Mouse (Mus musculus): ENCODE measurements around the gene Gucy2f. TPM values are rescaled to one million over a fixed set of nuclear protein-coding genes. Genes with fewer than 3 reads are reported as not detected.

Gucy2f gene
- not detected for polyA plus RNA-seq (2015; fragmentation: Illumina TruSeq; extraction: RNeasy Lipid Tissue Mini Kit (QIAGEN cat#74804); ENCODE audit: insufficient read depth, low read depth, low replicate concordance)

GRCm38 (mm10) chrX:142196831-142197230, at the start of gene Gucy2f:
Gene Gucy2f (minus strand): TSS chrX:142196931.

GRCm38 (mm10) chrX:142226542-142226941, 29.8 kb upstream of the Gucy2f start, which contains the start of gene Nxt2:
Gene Nxt2 (plus strand): TSS chrX:142226770.

Other genes starting within 250 kb of the Gucy2f start
- 2.8 TPM for gene Nxt2, start 29.8 kb upstream of the Gucy2f start, polyA plus RNA-seq (2015; fragmentation: Illumina TruSeq; extraction: RNeasy Lipid Tissue Mini Kit (QIAGEN cat#74804); ENCODE audit: insufficient read depth, low read depth, low replicate concordance)
- not detected for gene Kcne1l, start 109.4 kb upstream of the Gucy2f start, polyA plus RNA-seq (2015; fragmentation: Illumina TruSeq; extraction: RNeasy Lipid Tissue Mini Kit (QIAGEN cat#74804); ENCODE audit: insufficient read depth, low read depth, low replicate concordance)
- gene Acsl4, start 193.6 kb upstream of the Gucy2f start, polyA plus RNA-seq (2015; fragmentation: Illumina TruSeq; extraction: RNeasy Lipid Tissue Mini Kit (QIAGEN cat#74804); ENCODE audit: insufficient read depth, low read depth, low replicate concordance), result 2.7 TPM